Mouse (Mus musculus): ENCODE results near the gene Itprid2. TPM values are rescaled to one million over a fixed set of nuclear protein-coding genes. Genes with fewer than 3 reads are reported as not detected.

The Itprid2 gene
- total and polyA plus RNA-seq, 2 experiments from 2014 or later: 4.0 to 11.6 TPM

DNA sequence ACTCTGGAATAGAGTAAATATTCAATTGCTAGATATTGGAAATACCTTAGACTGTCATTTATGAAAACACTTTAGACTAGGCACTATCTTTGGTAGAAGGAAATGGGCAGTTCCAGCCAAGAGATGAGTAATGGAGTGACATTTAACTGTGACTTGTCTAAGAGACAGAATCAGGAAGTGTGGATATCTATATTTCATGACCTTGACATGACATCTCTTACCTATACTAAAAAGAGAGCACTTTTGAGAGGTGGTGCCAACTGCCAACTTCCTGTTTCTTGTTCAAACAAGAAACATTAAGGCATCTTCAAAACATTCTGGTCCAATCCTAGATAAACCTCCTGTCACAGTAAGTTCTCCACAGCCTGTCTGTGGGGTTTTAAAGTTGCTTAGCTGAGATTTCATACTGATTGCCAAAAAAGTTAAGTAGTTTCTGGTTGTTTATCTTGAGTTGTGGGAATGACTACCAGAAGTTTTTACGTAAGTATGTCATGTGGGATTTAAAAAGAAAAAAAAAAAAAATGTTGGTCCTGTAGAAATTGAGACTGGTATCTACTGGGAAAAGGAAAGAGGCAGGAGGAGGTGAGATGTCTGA lies 42.6 kb downstream of the Itprid2 start:
- Histone ChIP-seq H3K9me3 (replicated peaks; ENCODE audit: control insufficient read depth, low read length) (no peaks in the 10 kb centered on the region), H3K4me1 (ENCODE audit: control insufficient read depth, insufficient read depth) (no peaks in the 10 kb centered on the region), H3K4me3 (ENCODE audit: low read depth, low read length) (no peak overlapping the region), H3K4me2 (ENCODE audit: low read depth, low read length) (no peak overlapping the region), H3K36me3 (replicated peaks; ENCODE audit: control insufficient read depth, insufficient read depth, low read length) (peaks cover 19% of the 10 kb centered on the region), H3K9ac (replicated peaks; ENCODE audit: low read depth, low read length) (no peak overlapping the region), H3K27ac (ENCODE audit: low read depth) (no peak overlapping the region), H3K27me3 (ENCODE audit: control insufficient read depth, insufficient read depth, low read length) (no peaks in the 10 kb centered on the region)
- DNase-seq (ENCODE audit: low spot score) (no peak), ATAC-seq (ENCODE audit: insufficient read depth, low read depth) (no peak)
- 71% methylated on average over 1 of the region's 1 CpGs for WGBS
- no peak for TF ChIP-seq EP300 (IDR thresholded peaks at IDR 0.05; ENCODE audit: low read depth)
- TF ChIP-seq CTCF (IDR thresholded peaks at IDR 0.05; ENCODE audit: low read depth): no peak

- H3K9me3 ChIP-seq (replicated peaks; ENCODE audit: control insufficient read depth, low read length): no peaks in the 10 kb centered on the region
- no peak for ATAC-seq (ENCODE audit: insufficient read depth, low read depth)
- H3K9ac ChIP-seq (replicated peaks; ENCODE audit: low read depth, low read length): no peak overlapping the region
- 48% methylated on average over 4 of the region's 4 CpGs for WGBS
- H3K27me3 ChIP-seq (ENCODE audit: control insufficient read depth, insufficient read depth, low read length): no peaks in the 10 kb centered on the region
- no peak overlapping the region for H3K4me2 ChIP-seq (ENCODE audit: low read depth, low read length)
- no peak for DNase-seq (ENCODE audit: low spot score)
- H3K27ac ChIP-seq (ENCODE audit: low read depth): no peak overlapping the region
- no peaks in the 10 kb centered on the region for H3K4me1 ChIP-seq (ENCODE audit: control insufficient read depth, insufficient read depth)
- 0 out of 2 replicates have a peak, but pooled peaks cover 3% of the 10 kb centered on the region for H3K36me3 ChIP-seq (replicated peaks; ENCODE audit: control insufficient read depth, insufficient read depth, low read length)
- H3K4me3 ChIP-seq (ENCODE audit: low read depth, low read length): no peak overlapping the region
- TF ChIP-seq CTCF (IDR thresholded peaks at IDR 0.05; ENCODE audit: low read depth) (no peak), EP300 (IDR thresholded peaks at IDR 0.05; ENCODE audit: low read depth) (no peak)
Measured at GRCm38 (mm10) chr2:79681672-79682071, 46.5 kb downstream of the Itprid2 start.

GRCm38 (mm10) chr2:79683258-79683657 lies 48.1 kb downstream of the Itprid2 start:
- no peak for DNase-seq (ENCODE audit: low spot score)
- Histone ChIP-seq H3K27me3 (ENCODE audit: control insufficient read depth, insufficient read depth, low read length) (no peaks in the 10 kb centered on the region), H3K27ac (ENCODE audit: low read depth) (no peak overlapping the region), H3K9me3 (replicated peaks; ENCODE audit: control insufficient read depth, low read length) (no peaks in the 10 kb centered on the region), H3K36me3 (replicated peaks; ENCODE audit: control insufficient read depth, insufficient read depth, low read length) (0 out of 2 replicates have a peak, but pooled peaks cover 3% of the 10 kb centered on the region), H3K9ac (replicated peaks; ENCODE audit: low read depth, low read length) (no peak overlapping the region), H3K4me2 (ENCODE audit: low read depth, low read length) (no peak overlapping the region), H3K4me1 (ENCODE audit: control insufficient read depth, insufficient read depth) (no peaks in the 10 kb centered on the region), H3K4me3 (ENCODE audit: low read depth, low read length) (no peak overlapping the region)
- ATAC-seq (ENCODE audit: insufficient read depth, low read depth): no peak
- WGBS: 80% methylated on average over 4 of the region's 4 CpGs
- TF ChIP-seq CTCF (IDR thresholded peaks at IDR 0.05; ENCODE audit: low read depth) (no peak), EP300 (IDR thresholded peaks at IDR 0.05; ENCODE audit: low read depth) (no peak)

DNA sequence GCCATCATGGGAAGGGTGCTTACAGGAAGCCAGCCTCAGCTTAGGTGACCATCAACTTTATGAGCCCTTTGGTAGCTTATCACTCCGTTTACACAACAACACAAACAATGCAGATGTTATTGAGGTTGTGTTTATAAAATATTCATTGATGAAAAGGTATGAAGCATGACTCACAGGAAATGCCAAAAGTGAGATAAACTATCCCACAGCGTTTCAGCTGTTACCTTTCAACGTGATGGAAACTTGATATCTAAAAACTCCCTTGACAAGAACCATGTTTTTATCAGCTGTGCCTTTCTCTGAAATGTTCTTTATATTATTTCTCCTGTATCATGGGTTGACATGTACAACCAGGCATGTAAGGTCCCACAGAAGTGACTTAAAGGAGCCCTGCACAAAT lies 55.7 kb downstream of the Itprid2 start:
- Histone ChIP-seq H3K27me3 (ENCODE audit: control insufficient read depth, insufficient read depth, low read length) (no peaks in the 10 kb centered on the region), H3K9ac (replicated peaks; ENCODE audit: low read depth, low read length) (no peak overlapping the region), H3K36me3 (replicated peaks; ENCODE audit: control insufficient read depth, insufficient read depth, low read length) (no peaks in the 10 kb centered on the region), H3K27ac (ENCODE audit: low read depth) (no peak overlapping the region), H3K4me2 (ENCODE audit: low read depth, low read length) (no peak overlapping the region), H3K4me1 (ENCODE audit: control insufficient read depth, insufficient read depth) (no peaks in the 10 kb centered on the region), H3K4me3 (ENCODE audit: low read depth, low read length) (no peak overlapping the region), H3K9me3 (replicated peaks; ENCODE audit: control insufficient read depth, low read length) (no peaks in the 10 kb centered on the region)
- WGBS: 43% methylated on average over 3 of the region's 3 CpGs
- no peak for TF ChIP-seq EP300 (IDR thresholded peaks at IDR 0.05; ENCODE audit: low read depth)
- TF ChIP-seq CTCF (IDR thresholded peaks at IDR 0.05; ENCODE audit: low read depth): no peak
- no peak for ATAC-seq (ENCODE audit: insufficient read depth, low read depth)
- no peak for DNase-seq (ENCODE audit: low spot score)

DNA sequence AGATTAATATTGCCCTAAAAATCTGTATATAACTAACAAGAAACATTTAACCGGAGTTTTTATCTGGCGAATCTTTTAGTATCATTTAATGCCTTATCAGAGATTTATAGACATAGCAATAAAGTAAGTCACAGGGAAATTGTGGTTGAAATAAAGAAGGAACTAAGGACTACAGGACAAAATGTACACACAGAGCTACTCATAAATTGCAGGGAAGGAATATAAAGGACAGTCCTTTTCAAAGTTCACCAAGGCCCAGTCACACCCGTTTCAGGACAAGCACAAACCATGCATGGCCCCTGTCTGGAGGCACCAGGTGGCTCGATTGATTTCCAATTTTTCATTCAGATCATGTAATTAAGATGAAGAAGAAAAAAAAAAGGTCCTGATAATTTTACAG lies 60.0 kb downstream of the Itprid2 start:
- no peaks in the 10 kb centered on the region for H3K4me1 ChIP-seq (ENCODE audit: control insufficient read depth, insufficient read depth)
- TF ChIP-seq CTCF (IDR thresholded peaks at IDR 0.05; ENCODE audit: low read depth) (no peak), EP300 (IDR thresholded peaks at IDR 0.05; ENCODE audit: low read depth) (no peak)
- H3K4me2 ChIP-seq (ENCODE audit: low read depth, low read length): no peak overlapping the region
- ATAC-seq (ENCODE audit: insufficient read depth, low read depth): no peak
- no peak overlapping the region for H3K4me3 ChIP-seq (ENCODE audit: low read depth, low read length)
- no peaks in the 10 kb centered on the region for H3K27me3 ChIP-seq (ENCODE audit: control insufficient read depth, insufficient read depth, low read length)
- DNase-seq (ENCODE audit: low spot score): no peak
- no peak overlapping the region for H3K27ac ChIP-seq (ENCODE audit: low read depth)
- H3K36me3 ChIP-seq (replicated peaks; ENCODE audit: control insufficient read depth, insufficient read depth, low read length): no peaks in the 10 kb centered on the region
- H3K9me3 ChIP-seq (replicated peaks; ENCODE audit: control insufficient read depth, low read length): no peaks in the 10 kb centered on the region
- WGBS: 88% methylated on average over 4 of the region's 4 CpGs
- H3K9ac ChIP-seq (replicated peaks; ENCODE audit: low read depth, low read length): no peak overlapping the region

DNA sequence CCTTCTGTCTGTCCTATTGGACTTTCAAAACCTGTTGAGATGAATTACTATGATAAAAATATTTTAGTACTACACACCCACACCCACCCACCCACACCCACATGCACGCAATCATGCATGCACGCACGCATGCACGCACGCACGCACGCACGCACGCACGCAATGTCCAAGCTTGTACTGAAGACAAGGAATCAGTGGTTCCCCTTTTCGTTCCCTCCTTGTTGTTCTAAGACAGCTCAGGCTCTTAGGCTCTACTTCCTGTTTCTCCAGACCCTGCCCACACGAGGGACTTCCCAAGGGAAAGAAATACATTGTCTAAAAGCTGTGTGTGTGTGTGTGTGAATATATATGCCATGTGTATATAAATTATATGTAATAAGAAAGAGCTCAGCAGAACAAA lies 60.8 kb downstream of the Itprid2 start:
- ATAC-seq (ENCODE audit: insufficient read depth, low read depth) (no peak), DNase-seq (ENCODE audit: low spot score) (no peak)
- H3K27ac ChIP-seq (ENCODE audit: low read depth): no peak overlapping the region
- H3K9ac ChIP-seq (replicated peaks; ENCODE audit: low read depth, low read length): no peak overlapping the region
- no peak overlapping the region for H3K4me3 ChIP-seq (ENCODE audit: low read depth, low read length)
- no peaks in the 10 kb centered on the region for H3K4me1 ChIP-seq (ENCODE audit: control insufficient read depth, insufficient read depth)
- no peaks in the 10 kb centered on the region for H3K36me3 ChIP-seq (replicated peaks; ENCODE audit: control insufficient read depth, insufficient read depth, low read length)
- no peak overlapping the region for H3K4me2 ChIP-seq (ENCODE audit: low read depth, low read length)
- no peaks in the 10 kb centered on the region for H3K27me3 ChIP-seq (ENCODE audit: control insufficient read depth, insufficient read depth, low read length)
- 86% methylated on average over 12 of the region's 12 CpGs for WGBS
- no peak for TF ChIP-seq CTCF (IDR thresholded peaks at IDR 0.05; ENCODE audit: low read depth)
- H3K9me3 ChIP-seq (replicated peaks; ENCODE audit: control insufficient read depth, low read length): no peaks in the 10 kb centered on the region
